Mouse (Mus musculus) hindbrain, embryonic 13.5 days (tissue): ENCODE results near the gene Scn9a. TPM values are rescaled to one million over a fixed set of nuclear protein-coding genes. Genes with fewer than 3 reads are reported as not detected.

Experiments used
- ATAC-seq: fragments of 200-750 bp; cut with Nextera tagmentation; 2 replicates; pipeline ENCODE4 v1.8.0; 2017; ENCODE audit warnings: moderate TSS enrichment; ENCODE audit not compliant: low FRiP score
- H3K27ac ChIP-seq: fragments of 300-500 bp; sonication (generic); 2 replicates; pipeline ENCODE4 v1.5.1; 2015; ENCODE audit warnings: inconsistent platforms, mild to moderate bottlenecking, moderate library complexity
- H3K27me3 ChIP-seq: fragments of 300-500 bp; sonication (generic); 2 replicates; pipeline ENCODE4 v1.6.1; 2015; ENCODE audit warnings: mild to moderate bottlenecking, inconsistent platforms
- H3K36me3 ChIP-seq: fragments of 300-500 bp; sonication (generic); 2 replicates; pipeline ENCODE4 v1.6.1; 2015; ENCODE audit warnings: mild to moderate bottlenecking, inconsistent platforms
- H3K4me1 ChIP-seq: fragments of 300-500 bp; sonication (generic); replicated peaks from 2 replicates; pipeline ENCODE4 v1.6.1; 2015; ENCODE audit warnings: inconsistent platforms
- H3K4me2 ChIP-seq: fragments of 300-500 bp; sonication (generic); 2 replicates; pipeline ENCODE4 v1.6.1; 2015; ENCODE audit warnings: inconsistent platforms, mild to moderate bottlenecking, moderate library complexity
- H3K4me3 ChIP-seq: fragments of 300-500 bp; sonication (generic); 2 replicates; pipeline ENCODE4 v1.5.1; 2015; ENCODE audit warnings: mild to moderate bottlenecking, inconsistent platforms
- H3K9ac ChIP-seq: fragments of 300-500 bp; sonication (generic); 2 replicates; pipeline ENCODE4 v1.6.1; 2015; ENCODE audit warnings: mild to moderate bottlenecking, inconsistent platforms
- H3K9me3 ChIP-seq: fragments of 300-500 bp; sonication (generic); 2 replicates; pipeline ENCODE4 v1.6.1; 2016; ENCODE audit warnings: inconsistent platforms
- WGBS: fragments of 180-500 bp; shearing (Covaris S2); methylation state at CpG from one replicate; pipeline ENCODE4 v1.1.7; 2015; 5-methylcytosine and 5-hydroxymethylcytosine counted together
- polyA plus RNA-seq: library from polyadenylated mRNA; unstranded; fragments of >200 nt; fragmentation: Nextera tagmentation; extraction: Ambion mirVana; gene quantifications from 2 replicates; pipeline ENCODE4 v1.2.1, GENCODE M21; 2015

Gene Scn9a
- polyA plus RNA-seq, 1 experiment from 2014 or later: 16.2 TPM

- 74% methylated on average over 3 of the region's 3 CpGs for WGBS
- Histone ChIP-seq H3K36me3 (no peaks in the 10 kb centered on the region), H3K4me2 (no peak overlapping the region), H3K27ac (no peak overlapping the region), H3K9me3 (no peaks in the 10 kb centered on the region), H3K4me1 (no peaks in the 10 kb centered on the region), H3K4me3 (no peak overlapping the region), H3K9ac (no peak overlapping the region), H3K27me3 (no peaks in the 10 kb centered on the region)
- ATAC-seq: no peak
Observed at GRCm38 (mm10) chr2:66519966-66520365, 114.8 kb downstream of the Scn9a start.

DNA sequence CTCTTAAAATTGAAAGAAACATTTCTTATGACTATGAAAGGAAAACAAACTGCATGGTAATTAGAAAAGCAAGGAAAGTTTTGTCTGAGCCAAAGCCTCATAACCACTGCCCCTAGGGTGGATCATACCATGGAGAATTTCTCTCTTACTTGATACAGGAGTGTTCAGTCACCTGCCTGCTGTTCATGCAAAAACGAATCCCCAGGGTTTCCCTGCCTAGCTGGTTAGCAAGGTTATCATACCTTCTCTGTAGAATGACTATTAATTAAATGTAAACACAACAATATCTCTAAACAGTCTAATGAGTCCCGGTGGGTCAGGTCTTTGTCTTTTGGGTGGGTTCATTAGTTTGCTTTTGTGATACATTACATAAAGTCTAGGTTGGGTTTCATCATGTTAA is 123.3 kb downstream of the Scn9a start:
- no peak for ATAC-seq
- Histone ChIP-seq H3K4me1 (no peaks in the 10 kb centered on the region), H3K9ac (no peak overlapping the region), H3K4me2 (no peak overlapping the region), H3K4me3 (no peak overlapping the region), H3K36me3 (no peaks in the 10 kb centered on the region), H3K27me3 (no peaks in the 10 kb centered on the region), H3K9me3 (no peaks in the 10 kb centered on the region), H3K27ac (no peak overlapping the region)
- 71% methylated on average over 2 of the region's 2 CpGs for WGBS

- no peak overlapping the region for H3K9ac ChIP-seq
- no peak for ATAC-seq
- no peaks in the 10 kb centered on the region for H3K36me3 ChIP-seq
- no peaks in the 10 kb centered on the region for H3K27me3 ChIP-seq
- no peaks in the 10 kb centered on the region for H3K4me1 ChIP-seq
- H3K9me3 ChIP-seq: no peaks in the 10 kb centered on the region
- no peak overlapping the region for H3K4me3 ChIP-seq
- H3K4me2 ChIP-seq: no peak overlapping the region
- 86% methylated on average over 3 of the region's 3 CpGs for WGBS
- H3K27ac ChIP-seq: no peak overlapping the region
Observed at GRCm38 (mm10) chr2:66508032-66508431, 126.7 kb downstream of the Scn9a start.

- Histone ChIP-seq H3K9me3 (no peaks in the 10 kb centered on the region), H3K27me3 (no peaks in the 10 kb centered on the region), H3K9ac (no peak overlapping the region), H3K4me3 (no peak overlapping the region), H3K36me3 (no peaks in the 10 kb centered on the region), H3K4me2 (no peak overlapping the region), H3K4me1 (no peaks in the 10 kb centered on the region), H3K27ac (no peak overlapping the region)
- no peak for ATAC-seq
- WGBS: 86% methylated on average over 1 of the region's 1 CpGs
Observed at GRCm38 (mm10) chr2:66507616-66508015, 127.1 kb downstream of the Scn9a start.

DNA sequence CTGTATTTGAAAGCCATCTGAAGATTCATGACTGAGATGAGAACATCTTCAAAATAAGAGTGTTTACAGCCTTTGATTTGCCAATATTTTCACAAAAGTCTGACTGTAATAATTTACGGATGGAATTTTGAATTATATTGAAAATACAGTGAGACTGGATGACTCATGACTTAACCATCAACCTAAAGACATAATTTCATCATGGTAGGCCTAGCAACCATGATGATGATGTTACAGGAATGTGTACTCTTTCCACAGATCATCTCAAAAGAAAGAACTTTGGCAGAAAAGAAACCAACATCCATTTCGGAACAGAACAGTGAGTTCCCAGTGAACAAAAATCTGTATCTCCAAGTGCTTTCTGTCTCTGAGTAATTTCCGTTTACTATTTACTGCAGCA is 132.6 kb downstream of the Scn9a start:
- Histone ChIP-seq H3K9ac (no peak overlapping the region), H3K27me3 (no peaks in the 10 kb centered on the region), H3K4me3 (no peak overlapping the region), H3K9me3 (no peaks in the 10 kb centered on the region), H3K36me3 (no peaks in the 10 kb centered on the region), H3K4me2 (no peak overlapping the region), H3K4me1 (no peaks in the 10 kb centered on the region), H3K27ac (no peak overlapping the region)
- 88% methylated on average over 3 of the region's 3 CpGs for WGBS
- ATAC-seq: no peak

DNA sequence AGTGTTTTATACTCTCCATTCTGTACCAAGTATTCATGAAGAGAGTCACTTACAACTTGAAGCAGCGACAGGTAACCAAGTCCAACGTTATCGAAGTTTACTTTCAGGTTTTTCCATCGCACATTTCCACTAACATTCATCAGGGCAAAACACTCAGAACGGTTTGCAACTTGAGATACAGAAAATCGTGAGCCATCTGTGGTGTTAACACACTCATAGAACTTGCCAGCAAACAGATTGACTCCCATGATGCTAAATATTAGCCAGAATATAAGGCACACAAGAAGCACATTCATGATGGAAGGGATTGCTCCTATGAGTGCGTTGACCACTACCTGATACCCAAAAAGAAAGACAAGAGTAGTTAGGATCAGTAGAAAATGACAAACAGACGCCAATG is 140.2 kb downstream of the Scn9a start:
- Histone ChIP-seq H3K9ac (no peak overlapping the region), H3K4me1 (no peaks in the 10 kb centered on the region), H3K9me3 (no peaks in the 10 kb centered on the region), H3K4me3 (no peak overlapping the region), H3K4me2 (no peak overlapping the region), H3K27me3 (no peaks in the 10 kb centered on the region), H3K27ac (no peak overlapping the region), H3K36me3 (no peaks in the 10 kb centered on the region)
- 90% methylated on average over 8 of the region's 8 CpGs for WGBS
- ATAC-seq: no peak

- 67% methylated on average over 2 of the region's 2 CpGs for WGBS
- no peak overlapping the region for H3K27ac ChIP-seq
- no peaks in the 10 kb centered on the region for H3K27me3 ChIP-seq
- no peaks in the 10 kb centered on the region for H3K36me3 ChIP-seq
- no peak overlapping the region for H3K4me3 ChIP-seq
- no peaks in the 10 kb centered on the region for H3K4me1 ChIP-seq
- no peak for ATAC-seq
- H3K4me2 ChIP-seq: no peak overlapping the region
- H3K9ac ChIP-seq: no peak overlapping the region
- no peaks in the 10 kb centered on the region for H3K9me3 ChIP-seq
Observed at GRCm38 (mm10) chr2:66478395-66478794, 156.4 kb downstream of the Scn9a start.

DNA sequence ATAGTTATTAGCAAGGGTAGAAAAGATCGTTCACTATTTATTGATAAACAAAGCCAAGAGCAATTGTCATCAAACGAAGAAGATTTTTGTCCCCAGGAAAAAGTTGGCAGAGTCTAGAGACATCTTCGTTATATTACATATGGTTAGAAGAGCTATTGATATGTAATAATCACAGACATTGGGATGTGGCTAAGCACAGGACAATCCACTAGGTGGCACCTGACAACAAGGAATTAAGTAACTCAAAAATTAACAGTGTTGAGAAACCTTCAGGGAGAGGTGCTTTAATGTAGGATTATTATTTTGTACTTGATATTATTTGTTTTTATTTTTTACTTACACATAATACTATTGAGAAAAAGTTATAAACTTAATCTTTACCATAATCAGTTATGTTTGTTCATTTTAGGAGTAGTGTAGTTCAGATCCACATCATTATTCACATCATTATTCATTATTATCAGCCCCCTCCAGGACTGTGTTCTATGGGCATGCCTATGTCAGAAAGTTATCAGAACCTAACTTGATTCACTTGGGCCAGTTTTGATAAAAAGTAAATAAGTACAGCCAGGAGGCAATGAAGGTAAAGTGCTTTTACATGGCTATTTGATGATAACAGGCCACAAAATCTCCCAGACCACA is 161.5 kb downstream of the Scn9a start:
- H3K9ac ChIP-seq: no peak overlapping the region
- H3K4me1 ChIP-seq: no peaks in the 10 kb centered on the region
- no peaks in the 10 kb centered on the region for H3K27me3 ChIP-seq
- H3K36me3 ChIP-seq: no peaks in the 10 kb centered on the region
- WGBS: 62% methylated on average over 3 of the region's 3 CpGs
- no peak overlapping the region for H3K4me3 ChIP-seq
- ATAC-seq: peak; percentile 68; the same call in 1 of the 2 replicates
- H3K9me3 ChIP-seq: no peaks in the 10 kb centered on the region
- H3K4me2 ChIP-seq: no peak overlapping the region
- H3K27ac ChIP-seq: no peak overlapping the region

DNA sequence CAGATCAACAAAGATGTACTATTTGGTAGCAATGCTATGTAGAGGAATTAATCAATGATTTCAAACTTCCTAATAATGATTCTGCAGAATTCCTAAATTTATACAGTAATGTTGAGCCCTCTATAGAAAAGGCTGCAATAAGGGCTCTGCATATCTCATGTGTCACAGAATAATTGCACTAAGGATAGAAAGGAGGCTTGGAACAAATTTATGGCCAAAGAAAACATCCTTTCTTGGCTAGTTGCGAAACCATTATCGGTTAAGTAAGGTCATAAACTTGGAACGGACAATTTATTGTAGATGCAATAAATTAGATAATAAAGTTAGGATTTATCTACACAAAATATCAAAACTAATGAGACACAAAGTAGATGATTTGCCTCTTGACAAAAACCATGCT is 169.3 kb downstream of the Scn9a start:
- H3K36me3 ChIP-seq: no peaks in the 10 kb centered on the region
- no peaks in the 10 kb centered on the region for H3K4me1 ChIP-seq
- ATAC-seq: no peak
- no peaks in the 10 kb centered on the region for H3K27me3 ChIP-seq
- H3K9ac ChIP-seq: no peak overlapping the region
- 95% methylated on average over 3 of the region's 3 CpGs for WGBS
- no peaks in the 10 kb centered on the region for H3K9me3 ChIP-seq
- no peak overlapping the region for H3K4me3 ChIP-seq
- H3K4me2 ChIP-seq: no peak overlapping the region
- no peak overlapping the region for H3K27ac ChIP-seq

- no peak overlapping the region for H3K4me2 ChIP-seq
- no peak overlapping the region for H3K4me3 ChIP-seq
- H3K4me1 ChIP-seq: no peaks in the 10 kb centered on the region
- no peak overlapping the region for H3K27ac ChIP-seq
- no peaks in the 10 kb centered on the region for H3K9me3 ChIP-seq
- H3K9ac ChIP-seq: no peak overlapping the region
- 90% methylated on average over 2 of the region's 2 CpGs for WGBS
- no peaks in the 10 kb centered on the region for H3K27me3 ChIP-seq
- no peaks in the 10 kb centered on the region for H3K36me3 ChIP-seq
- ATAC-seq: no peak
Observed at GRCm38 (mm10) chr2:66464874-66465458, 169.8 kb downstream of the Scn9a start.

GRCm38 (mm10) chr2:66463916-66464315 is 170.8 kb downstream of the Scn9a start:
- H3K4me1 ChIP-seq: no peaks in the 10 kb centered on the region
- H3K4me3 ChIP-seq: no peak overlapping the region
- H3K36me3 ChIP-seq: no peaks in the 10 kb centered on the region
- no peaks in the 10 kb centered on the region for H3K9me3 ChIP-seq
- ATAC-seq: no peak
- WGBS: 95% methylated on average over 6 of the region's 6 CpGs
- H3K9ac ChIP-seq: no peak overlapping the region
- no peak overlapping the region for H3K27ac ChIP-seq
- no peaks in the 10 kb centered on the region for H3K27me3 ChIP-seq
- no peak overlapping the region for H3K4me2 ChIP-seq

GRCm38 (mm10) chr2:66462458-66462857 is 172.3 kb downstream of the Scn9a start:
- ATAC-seq: no peak
- no peaks in the 10 kb centered on the region for H3K36me3 ChIP-seq
- H3K27me3 ChIP-seq: no peaks in the 10 kb centered on the region
- 98% methylated on average over 1 of the region's 1 CpGs for WGBS
- no peak overlapping the region for H3K4me3 ChIP-seq
- H3K9ac ChIP-seq: no peak overlapping the region
- no peak overlapping the region for H3K27ac ChIP-seq
- no peaks in the 10 kb centered on the region for H3K9me3 ChIP-seq
- H3K4me1 ChIP-seq: no peaks in the 10 kb centered on the region
- no peak overlapping the region for H3K4me2 ChIP-seq

DNA sequence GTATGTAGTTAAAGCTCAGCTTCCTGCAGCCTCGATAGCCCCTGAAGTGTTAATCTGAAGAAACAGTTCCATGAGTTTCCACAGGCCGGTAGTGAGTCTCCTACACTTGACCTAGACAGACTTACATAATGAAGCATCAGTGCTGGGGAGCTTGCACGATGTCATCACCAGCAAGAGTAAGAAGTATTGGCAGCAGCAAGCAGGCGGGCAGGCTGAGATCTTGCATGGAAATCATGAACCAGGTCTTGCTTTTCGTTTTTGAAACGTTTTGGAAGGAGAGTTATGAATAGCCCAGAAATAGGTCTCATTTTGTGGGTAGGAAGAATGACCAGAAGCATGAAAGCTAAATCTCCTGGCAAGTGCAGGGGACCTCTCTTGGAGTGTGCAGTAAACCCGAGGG is 194.1 kb downstream of the Scn9a start, which contains the start of gene Scn1a:
TSS of gene Scn1a (minus strand) at position 130 of the 400 bp plus-strand sequence.
- ATAC-seq: peak; percentile 68; the same call in 1 of the 2 replicates
- H3K4me1 ChIP-seq: peaks cover 14% of the 10 kb centered on the region
- no peaks in the 10 kb centered on the region for H3K27me3 ChIP-seq
- H3K4me2 ChIP-seq: peak within 1 kb of the TSS; percentile 54
- peak within 1 kb of the TSS; percentile 31 for H3K9ac ChIP-seq
- no peaks in the 10 kb centered on the region for H3K9me3 ChIP-seq
- H3K36me3 ChIP-seq: no peaks in the 10 kb centered on the region
- no peak within 1 kb of the TSS for H3K27ac ChIP-seq
- 11% methylated on average over 7 of the region's 7 CpGs for WGBS
- peak within 1 kb of the TSS; percentile 32 for H3K4me3 ChIP-seq
